Mouse (Mus musculus): ENCODE measurements around the gene Atxn7l3.

Atxn7l3 gene

GRCm38 (mm10) chr11:102296491-102297472 is at the start of gene Atxn7l3:
Atxn7l3 (minus strand) TSS chr11:102296631.
- peak; percentile 99 for DNase-seq (ENCODE audit: low spot score)

GRCm38 (mm10) chr11:102344458-102344857 is 48.0 kb upstream of the Atxn7l3 start:
- DNase-seq (ENCODE audit: low spot score) = no peak

GRCm38 (mm10) chr11:102342742-102343141 is 46.3 kb upstream of the Atxn7l3 start:
- no peak for DNase-seq (ENCODE audit: low spot score)

GRCm38 (mm10) chr11:102341101-102341500 is 44.7 kb upstream of the Atxn7l3 start:
- DNase-seq (ENCODE audit: low spot score) = no peak

GRCm38 (mm10) chr11:102339624-102340023 is 43.2 kb upstream of the Atxn7l3 start:
- DNase-seq (ENCODE audit: low spot score) = no peak

GRCm38 (mm10) chr11:102339195-102339594 is 42.8 kb upstream of the Atxn7l3 start:
- DNase-seq (ENCODE audit: low spot score) = no peak

- DNase-seq (ENCODE audit: low spot score) = peak; percentile 58
Observed at GRCm38 (mm10) chr11:102338561-102338960, 42.1 kb upstream of the Atxn7l3 start.

- DNase-seq (ENCODE audit: low spot score) = no peak
Observed at GRCm38 (mm10) chr11:102337921-102338320, 41.5 kb upstream of the Atxn7l3 start.

- DNase-seq (ENCODE audit: low spot score) = no peak
Observed at GRCm38 (mm10) chr11:102336191-102336590, 39.8 kb upstream of the Atxn7l3 start.

GRCm38 (mm10) chr11:102334973-102335700 is 38.7 kb upstream of the Atxn7l3 start:
- no peak for DNase-seq (ENCODE audit: low spot score)

- no peak for DNase-seq (ENCODE audit: low spot score)
Observed at GRCm38 (mm10) chr11:102334010-102334409, 37.6 kb upstream of the Atxn7l3 start.

GRCm38 (mm10) chr11:102333061-102333460 is 36.6 kb upstream of the Atxn7l3 start:
- DNase-seq (ENCODE audit: low spot score) = no peak

GRCm38 (mm10) chr11:102331806-102332205 is 35.4 kb upstream of the Atxn7l3 start:
- DNase-seq (ENCODE audit: low spot score) = no peak

- no peak for DNase-seq (ENCODE audit: low spot score)
Observed at GRCm38 (mm10) chr11:102330039-102330438, 33.6 kb upstream of the Atxn7l3 start.

- no peak for DNase-seq (ENCODE audit: low spot score)
Observed at GRCm38 (mm10) chr11:102329518-102329917, 33.1 kb upstream of the Atxn7l3 start.

- no peak for DNase-seq (ENCODE audit: low spot score)
Observed at GRCm38 (mm10) chr11:102327839-102328238, 31.4 kb upstream of the Atxn7l3 start.

- DNase-seq (ENCODE audit: low spot score) = no peak
Observed at GRCm38 (mm10) chr11:102327250-102327649, 30.8 kb upstream of the Atxn7l3 start.

- no peak for DNase-seq (ENCODE audit: low spot score)
Observed at GRCm38 (mm10) chr11:102323516-102323915, 27.1 kb upstream of the Atxn7l3 start.

- no peak for DNase-seq (ENCODE audit: low spot score)
Observed at GRCm38 (mm10) chr11:102321931-102322330, 25.5 kb upstream of the Atxn7l3 start.

- DNase-seq (ENCODE audit: low spot score) = peak; percentile 59
Observed at GRCm38 (mm10) chr11:102320686-102321005, 24.2 kb upstream of the Atxn7l3 start.

- peak; percentile 84 for DNase-seq (ENCODE audit: low spot score)
Observed at GRCm38 (mm10) chr11:102319941-102320685, 23.7 kb upstream of the Atxn7l3 start.

GRCm38 (mm10) chr11:102319410-102319792 is 23.0 kb upstream of the Atxn7l3 start, which contains the start of gene Ubtf:
Ubtf (minus strand) TSS chr11:102319742.
- peak; percentile 79 for DNase-seq (ENCODE audit: low spot score)

Data from ovary, adult 18-20 months (tissue).